Mouse (Mus musculus) lung, postnatal 0 days (tissue): ENCODE measurements around the gene Ncapd3. TPM values are rescaled to one million over a fixed set of nuclear protein-coding genes. Genes with fewer than 3 reads are reported as not detected.

Source experiments
- ATAC-seq: fragments of 200-750 bp; cut with Nextera tagmentation; 2 replicates; pipeline ENCODE4 v1.8.0; 2017; ENCODE audit warnings: moderate library complexity
- DNase-seq: peaks from one replicate; pipeline ENCODE4 v3.0.0-alpha.2; 2016; ENCODE audit warnings: low spot score
- H3K27ac ChIP-seq: fragments of 300-500 bp; sonication (generic); 2 replicates; pipeline ENCODE4 v1.5.1; 2014; ENCODE audit warnings: antibody characterized with exemption, mild to moderate bottlenecking, low read length, mixed read lengths
- H3K27me3 ChIP-seq: fragments of 300-500 bp; sonication (generic); replicated peaks from 2 replicates; pipeline ENCODE4 v1.6.1; 2014; ENCODE audit warnings: low read length, mixed read lengths; ENCODE audit not compliant: insufficient read depth
- H3K36me3 ChIP-seq: fragments of 300-500 bp; sonication (generic); 2 replicates; pipeline ENCODE4 v1.6.1; 2014; ENCODE audit warnings: low read length, mixed read lengths; ENCODE audit not compliant: insufficient read depth
- H3K4me1 ChIP-seq: fragments of 300-500 bp; sonication (generic); 2 replicates; pipeline ENCODE4 v1.6.1; 2014; ENCODE audit warnings: antibody characterized with exemption, low read depth, low read length, mixed read lengths; ENCODE audit not compliant: insufficient read depth
- H3K4me2 ChIP-seq: fragments of 300-500 bp; sonication (generic); replicated peaks from 2 replicates; pipeline ENCODE4 v1.6.1; 2014; ENCODE audit warnings: low read depth, mild to moderate bottlenecking, low read length, moderate library complexity, mixed read lengths
- H3K4me3 ChIP-seq: fragments of 300-500 bp; sonication (generic); 2 replicates; pipeline ENCODE4 v1.5.1; 2014; ENCODE audit warnings: low read depth, low read length
- H3K9ac ChIP-seq: fragments of 300-500 bp; sonication (generic); replicated peaks from 2 replicates; pipeline ENCODE4 v1.6.1; 2014; ENCODE audit warnings: low read depth, mild to moderate bottlenecking
- H3K9me3 ChIP-seq: fragments of 300-500 bp; sonication (generic); 2 replicates; pipeline ENCODE4 v1.6.1; 2016; ENCODE audit warnings: low read length, mixed read lengths
- CTCF ChIP-seq: IDR thresholded peaks from 2 replicates; pipeline ENCODE4 v1.5.1; 2016; ENCODE audit warnings: antibody characterized with exemption, mild to moderate bottlenecking
- EP300 ChIP-seq: IDR thresholded peaks from 2 replicates; pipeline ENCODE4 v1.6.1; 2016; ENCODE audit warnings: antibody characterized with exemption, mild to moderate bottlenecking, control low read depth
- WGBS: fragments of 180-500 bp; shearing (Covaris S2); extraction: QIAGEN DNeasy Blood & Tissue Kit; methylation state at CpG from one replicate; pipeline ENCODE4 v1.1.7; 2014; 5-methylcytosine and 5-hydroxymethylcytosine counted together
- polyA plus RNA-seq: library from polyadenylated mRNA; unstranded; fragments of >200 nt; fragmentation: Nextera tagmentation; extraction: Ambion mirVana; gene quantifications from 2 replicates; pipeline ENCODE4 v1.2.1, GENCODE M21; 2015

The Ncapd3 gene
- polyA plus RNA-seq, 1 experiment from 2014 or later, result 6.3 TPM

GRCm38 (mm10) chr9:27109533-27110514 lies 79.8 kb downstream of the Ncapd3 start:
- Histone ChIP-seq H3K27ac (no peak overlapping the region), H3K4me3 (no peak overlapping the region), H3K36me3 (no peaks in the 10 kb centered on the region), H3K4me2 (no peak overlapping the region; the same call in 1 of the 2 replicates), H3K4me1 (no peaks in the 10 kb centered on the region), H3K9ac (no peak overlapping the region), H3K27me3 (no peaks in the 10 kb centered on the region), H3K9me3 (no peaks in the 10 kb centered on the region)
- peak; percentile 26; the same call in 1 of the 2 replicates for TF ChIP-seq EP300
- TF ChIP-seq CTCF, result peak; percentile 25
- peak; percentile 84 for ATAC-seq
- peak; percentile 51 for DNase-seq
- 58% methylated on average over 22 of the region's 22 CpGs for WGBS

- H3K9ac ChIP-seq, result no peak overlapping the region
- no peaks in the 10 kb centered on the region for H3K4me1 ChIP-seq
Observed at GRCm38 (mm10) chr9:27110681-27111080, 80.7 kb downstream of the Ncapd3 start.

GRCm38 (mm10) chr9:27111756-27112155 lies 81.8 kb downstream of the Ncapd3 start:
- H3K9me3 ChIP-seq, result no peaks in the 10 kb centered on the region
- DNase-seq (no peak), ATAC-seq (no peak)
- no peaks in the 10 kb centered on the region for H3K4me1 ChIP-seq
- H3K9ac ChIP-seq, result no peak overlapping the region
- TF ChIP-seq EP300 (no peak), CTCF (no peak)
- no peaks in the 10 kb centered on the region for H3K36me3 ChIP-seq
- H3K27ac ChIP-seq, result no peak overlapping the region
- H3K4me2 ChIP-seq, result no peak overlapping the region
- H3K4me3 ChIP-seq, result no peak overlapping the region
- H3K27me3 ChIP-seq, result no peaks in the 10 kb centered on the region
- WGBS, result 80% methylated on average over 3 of the region's 3 CpGs

More at GRCm38 (mm10) chr9:27110681-27111080, 80.7 kb downstream of the Ncapd3 start:
- 44% methylated on average over 5 of the region's 5 CpGs for WGBS
- ATAC-seq (no peak), DNase-seq (peak; percentile 18)
- Histone ChIP-seq H3K27ac (no peak overlapping the region), H3K9me3 (no peaks in the 10 kb centered on the region), H3K36me3 (no peaks in the 10 kb centered on the region), H3K4me3 (no peak overlapping the region), H3K4me2 (no peak overlapping the region), H3K27me3 (no peaks in the 10 kb centered on the region)
- TF ChIP-seq CTCF, result no peak
- TF ChIP-seq EP300, result no peak

GRCm38 (mm10) chr9:27121254-27121653 lies 91.3 kb downstream of the Ncapd3 start:
- peak; percentile 56 for DNase-seq
- H3K4me1 ChIP-seq, result no peaks in the 10 kb centered on the region
- H3K9ac ChIP-seq, result no peak overlapping the region
- H3K27me3 ChIP-seq, result no peaks in the 10 kb centered on the region
- H3K9me3 ChIP-seq, result no peaks in the 10 kb centered on the region
- H3K4me2 ChIP-seq, result no peak overlapping the region
- H3K36me3 ChIP-seq, result no peaks in the 10 kb centered on the region
- 71% methylated on average over 9 of the region's 9 CpGs for WGBS
- no peak overlapping the region for H3K27ac ChIP-seq
- peak; percentile 47; the same call in 1 of the 2 replicates for ATAC-seq
- TF ChIP-seq EP300 (no peak), CTCF (no peak)
- H3K4me3 ChIP-seq, result no peak overlapping the region

GRCm38 (mm10) chr9:27122076-27122475 lies 92.1 kb downstream of the Ncapd3 start:
- H3K4me2 ChIP-seq, result no peak overlapping the region
- TF ChIP-seq CTCF, result no peak
- no peak for TF ChIP-seq EP300
- WGBS, result 74% methylated on average over 4 of the region's 4 CpGs
- no peaks in the 10 kb centered on the region for H3K9me3 ChIP-seq
- no peaks in the 10 kb centered on the region for H3K36me3 ChIP-seq
- H3K4me3 ChIP-seq, result no peak overlapping the region
- H3K27me3 ChIP-seq, result no peaks in the 10 kb centered on the region
- H3K27ac ChIP-seq, result no peak overlapping the region
- H3K4me1 ChIP-seq, result no peaks in the 10 kb centered on the region
- no peak overlapping the region for H3K9ac ChIP-seq
- DNase-seq (no peak), ATAC-seq (no peak)

GRCm38 (mm10) chr9:27122963-27123362 lies 93.0 kb downstream of the Ncapd3 start:
- ATAC-seq (no peak), DNase-seq (no peak)
- H3K4me3 ChIP-seq, result no peak overlapping the region
- TF ChIP-seq EP300 (no peak), CTCF (no peak)
- no peaks in the 10 kb centered on the region for H3K4me1 ChIP-seq
- no peaks in the 10 kb centered on the region for H3K36me3 ChIP-seq
- no peak overlapping the region for H3K27ac ChIP-seq
- 83% methylated on average over 4 of the region's 4 CpGs for WGBS
- no peak overlapping the region for H3K9ac ChIP-seq
- no peak overlapping the region for H3K4me2 ChIP-seq
- no peaks in the 10 kb centered on the region for H3K9me3 ChIP-seq
- no peaks in the 10 kb centered on the region for H3K27me3 ChIP-seq
